Mouse (Mus musculus): Measurements from ENCODE around the gene Anp32a.

Anp32a gene

DNA sequence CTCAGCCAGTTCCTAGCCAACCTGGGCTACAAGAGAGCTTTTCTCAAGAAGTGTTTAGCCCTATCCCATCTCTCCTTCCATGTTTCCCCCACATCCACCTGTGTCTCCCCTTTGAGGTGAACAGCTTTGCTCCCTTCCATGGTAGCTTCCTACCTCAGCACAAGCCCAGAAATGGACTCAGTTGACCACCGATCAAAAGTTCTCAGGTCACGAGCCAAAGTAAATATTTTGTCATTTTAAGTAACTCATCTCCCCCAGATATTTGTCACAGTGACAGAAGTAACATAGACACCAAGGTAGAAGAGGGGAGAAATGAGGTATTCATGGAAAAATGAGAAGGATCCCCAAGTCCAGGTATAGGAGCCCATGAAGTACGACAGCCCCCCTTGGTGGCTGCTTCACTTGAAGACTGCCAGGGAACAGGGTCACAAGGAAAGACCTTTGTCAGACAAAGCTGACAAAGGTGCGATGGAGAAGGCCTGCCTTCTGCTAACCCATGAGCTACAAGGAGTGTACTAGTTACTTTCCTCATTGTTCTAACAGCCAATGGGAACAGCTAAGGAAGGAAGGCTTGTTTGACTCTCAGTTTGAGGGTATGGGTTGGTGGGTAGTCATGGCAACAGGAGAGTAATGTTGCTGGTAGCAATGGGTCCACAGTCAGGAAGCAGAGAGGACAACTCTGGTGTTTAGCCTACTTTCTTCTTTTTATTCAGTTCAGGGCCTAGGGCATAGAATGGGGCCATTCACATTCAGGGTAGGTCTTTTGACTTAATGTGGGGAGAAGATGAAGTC lies 44.8 kb downstream of the Anp32a start:
- in situ Hi-C loops (cut with MboI; ENCODE audit: low pct_unique_long_range_greater_than_20kb in 1 of 2, low sequenced_read_pairs in 2 of 2, unreplicated experiment in 1 of 2): no loop called here

DNA sequence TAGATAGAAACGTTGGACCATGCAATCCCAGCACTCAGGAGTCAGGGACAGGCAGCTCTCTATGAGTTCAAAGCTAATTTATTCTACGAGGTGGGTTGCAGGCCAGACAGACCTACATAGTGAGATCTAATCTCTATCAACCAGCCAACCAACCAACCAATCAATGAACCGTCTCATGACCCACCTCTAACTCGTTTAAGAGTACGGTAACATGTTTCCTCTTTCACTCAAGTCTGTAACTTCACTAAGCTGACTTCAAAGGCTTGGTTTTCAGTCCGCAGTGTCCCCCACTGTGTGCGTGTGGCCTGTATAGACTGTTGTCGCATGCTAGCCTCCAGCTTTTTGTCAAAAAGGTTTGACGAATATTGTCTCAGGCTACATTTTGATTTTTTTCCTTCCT lies 48.6 kb downstream of the Anp32a start:
- in situ Hi-C loops (cut with MboI; ENCODE audit: low pct_unique_long_range_greater_than_20kb in 1 of 2, low sequenced_read_pairs in 2 of 2, unreplicated experiment in 1 of 2): no loop called here

DNA sequence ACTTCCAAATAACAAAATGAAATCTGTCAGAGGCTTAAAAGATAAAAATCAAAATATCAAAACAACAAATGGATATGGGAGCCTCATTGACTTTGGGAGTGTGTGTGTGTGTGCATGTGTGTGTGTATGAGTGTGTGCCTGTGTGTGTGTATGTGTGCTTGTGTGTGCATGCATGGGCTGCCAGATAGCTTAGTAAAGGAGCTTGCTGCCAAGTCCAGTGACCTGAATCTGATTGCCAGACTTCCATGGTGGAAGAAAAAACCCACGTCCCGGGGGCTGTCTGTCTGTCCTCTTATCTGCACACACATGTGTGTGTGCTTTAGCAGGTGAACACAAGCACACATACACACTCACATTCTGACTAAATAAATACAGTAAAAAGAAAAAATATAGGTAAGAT lies 52.4 kb downstream of the Anp32a start:
- in situ Hi-C loops (cut with MboI; ENCODE audit: low pct_unique_long_range_greater_than_20kb in 1 of 2, low sequenced_read_pairs in 2 of 2, unreplicated experiment in 1 of 2): no loop called here

- in situ Hi-C loops (cut with MboI; ENCODE audit: low pct_unique_long_range_greater_than_20kb in 1 of 2, low sequenced_read_pairs in 2 of 2, unreplicated experiment in 1 of 2): no loop called here
Observed at GRCm38 (mm10) chr9:62394163-62394562, 53.1 kb downstream of the Anp32a start.

DNA sequence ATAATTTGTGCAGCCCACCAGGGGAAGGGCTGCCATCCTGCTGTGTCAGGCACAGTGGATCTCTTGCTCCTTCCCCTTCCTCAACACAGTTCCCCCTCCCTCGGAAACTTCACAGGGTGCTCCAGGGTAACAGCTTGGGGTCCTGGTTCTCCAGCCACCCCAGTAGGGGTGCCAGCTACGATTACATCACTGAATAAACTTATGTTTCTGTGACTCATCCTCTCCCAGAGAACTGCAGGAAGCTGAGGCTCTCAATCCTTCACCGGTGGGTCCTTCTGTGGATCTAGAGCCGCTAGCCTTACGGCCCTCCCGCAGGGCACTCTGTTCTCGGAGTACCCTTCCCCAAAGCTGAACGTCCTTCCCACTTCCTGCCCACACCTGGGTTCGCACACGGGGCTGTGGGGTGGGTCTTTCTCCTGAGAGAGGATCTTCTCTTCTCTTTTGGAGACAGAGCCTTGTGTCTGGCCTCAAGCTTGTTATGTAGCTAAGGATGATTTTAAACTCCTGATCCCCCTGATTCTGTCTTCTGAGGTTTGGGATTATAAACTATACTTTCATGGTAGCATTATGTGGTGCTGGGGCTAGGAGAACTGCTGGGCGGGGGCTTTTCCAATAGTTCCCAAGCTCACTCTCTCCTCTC lies 59.6 kb downstream of the Anp32a start:
- in situ Hi-C loops (cut with MboI; ENCODE audit: low pct_unique_long_range_greater_than_20kb in 1 of 2, low sequenced_read_pairs in 2 of 2, unreplicated experiment in 1 of 2): loop anchor here in 1 of 2 experiments (5.0 kb wide), 1 partner anchor 162 kb away; no protein-coding TSS in a partner anchor

- in situ Hi-C loops (cut with MboI; ENCODE audit: low pct_unique_long_range_greater_than_20kb in 1 of 2, low sequenced_read_pairs in 2 of 2, unreplicated experiment in 1 of 2): loop anchor here in 1 of 2 experiments (5.0 kb wide), 1 partner anchor 161 kb away; no protein-coding TSS in a partner anchor
Observed at GRCm38 (mm10) chr9:62401589-62401988, 60.5 kb downstream of the Anp32a start.

DNA sequence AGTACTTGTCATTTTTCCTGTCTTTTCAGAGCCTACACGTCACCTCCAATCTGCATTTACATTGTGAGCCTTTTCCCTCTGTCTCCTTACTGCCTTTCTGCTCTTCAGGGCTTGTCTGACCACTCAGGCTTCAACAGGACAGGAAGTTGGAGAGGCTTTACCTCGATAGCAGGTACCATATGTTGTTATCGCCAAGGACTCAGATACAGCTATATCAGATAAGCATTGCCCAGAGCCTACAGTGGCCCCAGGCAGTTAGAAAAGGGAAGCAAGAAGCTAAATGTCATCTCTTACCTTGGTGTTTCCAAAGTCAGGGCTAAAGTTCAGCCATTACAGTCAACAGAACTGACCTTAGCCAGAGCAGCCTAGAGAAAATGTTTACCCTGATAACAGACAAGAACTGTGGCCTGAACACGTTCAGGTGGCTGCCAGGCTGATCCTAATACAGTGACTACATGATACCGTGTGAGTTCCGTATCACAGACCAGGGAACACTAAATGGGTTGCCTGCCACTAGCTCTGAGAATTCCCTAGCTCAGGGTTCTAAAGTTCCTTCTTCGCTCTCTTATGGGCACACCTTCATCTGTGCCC lies 65.4 kb downstream of the Anp32a start:
- in situ Hi-C loops (cut with MboI; ENCODE audit: low pct_unique_long_range_greater_than_20kb in 1 of 2, low sequenced_read_pairs in 2 of 2, unreplicated experiment in 1 of 2): no loop called here

DNA sequence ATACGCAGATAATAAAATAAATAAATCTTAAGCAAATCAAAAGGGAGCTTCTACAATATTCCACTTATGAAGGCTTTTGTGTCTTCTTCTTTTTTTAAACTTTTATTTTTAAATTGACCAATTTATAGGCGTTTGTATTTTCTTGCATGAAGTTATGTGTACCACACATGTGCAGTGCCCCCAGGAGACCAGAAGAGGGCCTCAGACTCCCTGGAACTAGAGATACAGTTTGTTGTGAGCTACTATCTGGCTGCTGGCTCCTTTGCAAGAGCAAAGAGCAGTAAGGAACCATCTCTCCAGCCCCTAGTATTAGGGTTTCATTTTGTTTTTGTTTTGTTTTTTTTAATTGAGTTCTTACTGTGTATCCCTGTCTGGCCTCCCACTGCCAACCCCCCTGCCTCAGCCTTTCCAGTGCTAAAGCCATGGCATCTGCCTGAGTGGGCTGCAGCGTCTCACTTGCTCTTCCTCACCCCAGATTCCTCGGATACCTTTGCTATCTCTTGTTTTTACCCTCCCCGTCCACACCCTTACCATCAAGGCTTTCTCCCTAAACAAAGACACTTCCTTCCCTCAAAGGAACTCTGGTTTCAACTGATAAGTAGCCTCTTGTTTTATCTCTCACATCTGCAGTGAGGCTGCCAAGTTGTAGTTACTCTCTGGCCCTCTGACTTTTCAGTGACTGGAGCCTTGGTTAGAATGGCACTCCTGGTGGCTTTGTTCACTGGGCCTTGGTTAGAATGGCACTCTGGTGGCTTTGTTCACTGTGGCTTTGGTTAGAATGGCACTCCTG lies 66.5 kb downstream of the Anp32a start:
- in situ Hi-C loops (cut with MboI; ENCODE audit: low pct_unique_long_range_greater_than_20kb in 1 of 2, low sequenced_read_pairs in 2 of 2, unreplicated experiment in 1 of 2): no loop called here

DNA sequence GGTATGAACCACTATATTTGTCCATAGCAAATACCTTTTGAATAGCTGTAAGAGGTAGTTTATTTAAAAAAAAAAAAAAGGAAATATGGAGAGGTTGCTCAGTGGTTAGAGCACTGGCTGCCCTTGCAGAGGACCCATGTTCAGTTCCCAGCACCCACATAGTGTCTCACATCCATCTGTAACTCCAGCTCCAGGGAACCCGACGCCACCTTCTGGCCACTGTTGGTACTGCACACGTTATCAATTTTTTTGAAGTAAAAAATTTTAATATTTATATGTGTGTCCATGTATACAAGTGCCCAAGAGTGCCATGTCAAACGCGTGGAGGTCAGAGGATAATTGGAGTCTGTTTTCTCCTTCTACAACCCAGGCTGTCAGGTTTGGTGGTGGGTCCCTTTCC lies 77.6 kb downstream of the Anp32a start:
- in situ Hi-C loops (cut with MboI; ENCODE audit: low pct_unique_long_range_greater_than_20kb in 1 of 2, low sequenced_read_pairs in 2 of 2, unreplicated experiment in 1 of 2): loop anchor here in 1 of 2 experiments (10.0 kb wide), 1 partner anchor 124 kb away; no protein-coding TSS in a partner anchor

GRCm38 (mm10) chr9:62420261-62420917 lies 79.3 kb downstream of the Anp32a start:
- in situ Hi-C loops (cut with MboI; ENCODE audit: low pct_unique_long_range_greater_than_20kb in 1 of 2, low sequenced_read_pairs in 2 of 2, unreplicated experiment in 1 of 2): no loop called here

DNA sequence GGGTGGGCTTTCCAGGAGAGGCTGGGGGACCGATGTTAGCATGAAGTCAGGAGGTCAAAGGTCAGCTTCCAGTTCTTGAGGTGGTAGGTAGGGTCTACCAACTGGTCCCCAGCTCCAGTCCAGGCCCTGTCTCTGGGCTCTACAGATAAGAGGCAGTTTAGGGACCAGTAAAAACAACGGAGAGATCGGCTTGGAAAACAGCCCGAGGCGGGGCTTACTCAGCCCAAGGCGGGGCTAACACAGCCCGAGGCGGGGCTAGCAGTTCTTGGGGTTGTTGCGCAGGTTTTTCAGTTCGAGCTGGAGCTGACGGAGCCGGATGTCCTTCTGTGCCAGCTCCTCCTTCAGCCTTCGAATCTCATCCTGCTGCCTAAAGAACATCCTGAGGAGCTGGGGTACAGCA lies 79.9 kb downstream of the Anp32a start:
- in situ Hi-C loops (cut with MboI; ENCODE audit: low pct_unique_long_range_greater_than_20kb in 1 of 2, low sequenced_read_pairs in 2 of 2, unreplicated experiment in 1 of 2): no loop called here

DNA sequence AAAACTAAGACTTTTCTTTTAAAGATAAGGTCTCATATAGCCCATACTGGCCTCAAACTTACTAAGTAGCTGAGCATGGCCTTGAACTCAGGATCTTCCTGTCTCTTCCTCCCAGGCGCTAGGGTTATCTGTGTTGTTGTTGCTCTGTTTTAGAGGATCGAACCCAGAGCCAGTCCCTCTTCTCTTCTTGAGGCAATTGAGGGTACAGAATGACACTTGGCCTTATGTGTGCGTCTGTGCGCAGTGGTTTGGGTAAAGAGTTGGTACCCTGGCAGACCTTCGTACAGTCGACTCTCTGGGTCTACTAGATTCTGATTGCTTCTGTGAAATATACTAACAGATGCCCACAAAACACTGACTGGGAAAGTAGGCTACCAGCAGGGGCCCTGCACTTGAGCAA lies 80.8 kb downstream of the Anp32a start:
- in situ Hi-C loops (cut with MboI; ENCODE audit: low pct_unique_long_range_greater_than_20kb in 1 of 2, low sequenced_read_pairs in 2 of 2, unreplicated experiment in 1 of 2): no loop called here

GRCm38 (mm10) chr9:62422926-62423325 lies 81.8 kb downstream of the Anp32a start:
- in situ Hi-C loops (cut with MboI; ENCODE audit: low pct_unique_long_range_greater_than_20kb in 1 of 2, low sequenced_read_pairs in 2 of 2, unreplicated experiment in 1 of 2): no loop called here

GRCm38 (mm10) chr9:62423871-62424270 lies 82.8 kb downstream of the Anp32a start:
- in situ Hi-C loops (cut with MboI; ENCODE audit: low pct_unique_long_range_greater_than_20kb in 1 of 2, low sequenced_read_pairs in 2 of 2, unreplicated experiment in 1 of 2): no loop called here

DNA sequence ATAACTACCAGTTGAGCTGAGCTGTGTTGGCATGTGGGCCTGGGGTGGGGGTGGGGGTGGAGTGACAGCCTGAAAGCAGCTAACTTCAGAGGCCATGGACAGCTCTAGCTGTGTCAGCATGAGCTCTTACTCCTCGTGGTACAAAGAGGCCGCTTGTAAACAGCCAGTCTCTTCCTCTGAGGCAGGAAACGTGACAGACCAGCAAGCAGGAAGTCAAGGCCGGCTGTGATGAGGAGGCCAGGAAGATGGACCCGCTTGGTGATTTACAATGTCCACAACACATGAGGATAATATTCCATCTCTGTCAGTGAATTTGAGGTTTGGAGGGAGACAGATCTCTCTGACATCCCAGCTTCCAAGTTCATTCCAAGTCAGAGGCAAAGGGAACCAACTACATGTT lies 84.2 kb downstream of the Anp32a start:
- in situ Hi-C loops (cut with MboI; ENCODE audit: low pct_unique_long_range_greater_than_20kb in 1 of 2, low sequenced_read_pairs in 2 of 2, unreplicated experiment in 1 of 2): loop anchor here in 1 of 2 experiments (5.0 kb wide), 1 partner anchor 42 kb away; no protein-coding TSS in a partner anchor

- in situ Hi-C loops (cut with MboI; ENCODE audit: low pct_unique_long_range_greater_than_20kb in 1 of 2, low sequenced_read_pairs in 2 of 2, unreplicated experiment in 1 of 2): loop anchor here in 1 of 2 experiments (5.0 kb wide), 1 partner anchor 41 kb away; no protein-coding TSS in a partner anchor
Observed at GRCm38 (mm10) chr9:62426021-62426420, 84.9 kb downstream of the Anp32a start.

DNA sequence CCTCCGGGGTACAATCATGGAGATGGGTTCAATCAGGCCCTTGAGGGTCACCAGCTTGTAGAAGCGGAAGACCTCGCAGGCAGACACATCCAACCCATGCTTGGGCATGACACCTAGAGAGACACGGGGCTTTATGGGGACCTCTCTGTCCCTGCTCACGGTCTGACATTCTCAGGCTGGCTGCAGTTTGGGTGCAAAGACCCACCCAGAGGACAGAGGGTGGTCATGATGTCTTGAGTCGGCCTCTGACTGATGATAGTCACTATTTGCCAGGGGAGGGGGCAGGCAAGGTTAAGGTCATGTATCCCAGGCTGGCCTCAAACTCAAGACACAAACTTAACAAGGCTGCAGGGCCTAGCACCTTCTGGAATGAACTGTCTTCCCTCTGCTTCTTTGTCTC lies 85.4 kb downstream of the Anp32a start:
- in situ Hi-C loops (cut with MboI; ENCODE audit: low pct_unique_long_range_greater_than_20kb in 1 of 2, low sequenced_read_pairs in 2 of 2, unreplicated experiment in 1 of 2): loop anchor here in 1 of 2 experiments (5.0 kb wide), 1 partner anchor 41 kb away; no protein-coding TSS in a partner anchor

- in situ Hi-C loops (cut with MboI; ENCODE audit: low pct_unique_long_range_greater_than_20kb in 1 of 2, low sequenced_read_pairs in 2 of 2, unreplicated experiment in 1 of 2): loop anchor here in 1 of 2 experiments (5.0 kb wide), 1 partner anchor 40 kb away; no protein-coding TSS in a partner anchor
Observed at GRCm38 (mm10) chr9:62427010-62427409, 85.9 kb downstream of the Anp32a start.
